In the genomic region with DNA sequence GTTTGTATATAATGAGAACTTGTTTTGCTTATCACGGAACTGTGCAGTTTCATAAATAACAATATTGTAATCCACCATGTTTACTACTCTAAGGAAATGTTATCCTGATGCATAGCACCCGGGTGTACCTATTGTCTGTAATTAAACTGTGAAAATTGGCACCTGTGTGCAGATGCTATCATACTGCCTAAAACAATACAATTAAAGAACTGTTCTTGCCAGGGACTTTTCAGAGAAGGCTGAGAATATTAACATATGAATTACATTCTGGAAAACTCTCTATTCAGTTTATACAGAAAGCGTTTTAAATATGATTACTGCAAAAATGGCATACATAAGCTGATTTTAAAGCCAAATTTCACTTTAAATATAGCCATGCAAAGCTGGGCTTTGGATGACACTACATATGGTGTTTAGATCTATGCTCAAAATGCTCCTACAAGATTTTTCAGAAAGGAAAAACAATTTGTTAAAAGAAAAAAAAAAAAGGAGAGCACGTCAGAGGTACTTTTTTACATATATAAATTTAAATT, we compare ENCODE assay signal across 25 mouse cellular contexts.
DNase-seq lines count a peak whose midpoint lies in the region; ATAC-seq and TF ChIP-seq lines count a peak whose summit lies in the region.
"Had no signal": no experiment of that assay in that cellular context is flagged by ENCODE, and none has a peak within 500 bp of the region (broad histone marks: within the 10 kb centered on the region; RNA-seq: fewer than 3 reads in every experiment).

No protein-coding gene starts in this region.

- WGBS in forebrain, embryonic 14.5 days, result 70% methylated on average over 4 of the region's 4 CpGs
- WGBS in forebrain, embryonic 13.5 days, result 75% methylated on average over 4 of the region's 4 CpGs
- WGBS in forebrain, postnatal 0 days, result 45% methylated on average over 4 of the region's 4 CpGs
- WGBS in forebrain, embryonic 10.5 days, result 86% methylated on average over 4 of the region's 4 CpGs

- TF ChIP-seq CTCF in forebrain, postnatal 0 days (IDR thresholded peaks at IDR 0.05; ENCODE audit: low read depth), result no peak

- H3K4me1 ChIP-seq in forebrain, embryonic 14.5 days (ENCODE audit: control insufficient read depth, insufficient read depth, low read length), result no peaks in the 10 kb centered on the region
- no peaks in the 10 kb centered on the region for H3K4me1 ChIP-seq in forebrain, embryonic 13.5 days
- H3K4me1 ChIP-seq in forebrain, postnatal 0 days (ENCODE audit: insufficient read depth), result no peaks in the 10 kb centered on the region
- no peaks in the 10 kb centered on the region for H3K4me1 ChIP-seq in forebrain, embryonic 10.5 days
- H3K4me1 ChIP-seq: heart, embryonic 12.5 days; heart, embryonic 15.5 days; hindbrain, embryonic 10.5 days; hindbrain, embryonic 13.5 days; intestine, embryonic 15.5 days had no signal

- no peak overlapping the region for H3K4me2 ChIP-seq in forebrain, embryonic 14.5 days (ENCODE audit: low read length)
- H3K4me2 ChIP-seq in forebrain, embryonic 13.5 days, result no peak overlapping the region
- no peak overlapping the region for H3K4me2 ChIP-seq in forebrain, postnatal 0 days (ENCODE audit: low read depth)
- H3K4me2 ChIP-seq: heart, embryonic 12.5 days; heart, embryonic 15.5 days; hindbrain, embryonic 13.5 days; intestine, embryonic 15.5 days had no signal

- H3K27ac ChIP-seq in forebrain, embryonic 14.5 days (ENCODE audit: low read depth, low read length), result no peak overlapping the region
- H3K27ac ChIP-seq in forebrain, embryonic 13.5 days, result no peak overlapping the region
- no peak overlapping the region for H3K27ac ChIP-seq in forebrain, postnatal 0 days (ENCODE audit: low read depth, low read length)
- no peak overlapping the region for H3K27ac ChIP-seq in forebrain, embryonic 10.5 days
- H3K27ac ChIP-seq: gastrocnemius, adult 2 months; heart, embryonic 15.5 days; hindbrain, embryonic 10.5 days; hindbrain, embryonic 13.5 days; intestine, embryonic 15.5 days had no signal

- H3K9me3 ChIP-seq in forebrain, embryonic 14.5 days (replicated peaks; ENCODE audit: control insufficient read depth, low read length), result no peaks in the 10 kb centered on the region
- no peaks in the 10 kb centered on the region for H3K9me3 ChIP-seq in forebrain, embryonic 13.5 days (replicated peaks)
- H3K9me3 ChIP-seq in forebrain, postnatal 0 days (ENCODE audit: low read length), result no peaks in the 10 kb centered on the region
- no peaks in the 10 kb centered on the region for H3K9me3 ChIP-seq in forebrain, embryonic 10.5 days
- H3K9me3 ChIP-seq: heart, embryonic 12.5 days; heart, embryonic 15.5 days; hindbrain, embryonic 10.5 days; hindbrain, embryonic 13.5 days; intestine, embryonic 15.5 days had no signal

- no peak for ATAC-seq in forebrain, embryonic 14.5 days
- no peak; the same call in 1 of the 2 replicates for ATAC-seq in forebrain, embryonic 13.5 days
- ATAC-seq in forebrain, postnatal 0 days, result peak; percentile 78
- ATAC-seq: activated CD4-positive, CD25-positive, alpha-beta regulatory T cell, adult 4 months; hindbrain, embryonic 16.5 days; intestine, embryonic 15.5 days had no signal

- no peak overlapping the region for H3K4me3 ChIP-seq in forebrain, embryonic 14.5 days (ENCODE audit: low read depth, low read length)
- H3K4me3 ChIP-seq in forebrain, embryonic 13.5 days, result no peak overlapping the region
- H3K4me3 ChIP-seq in forebrain, postnatal 0 days (ENCODE audit: low read depth, low read length), result no peak overlapping the region
- no peak overlapping the region for H3K4me3 ChIP-seq in forebrain, embryonic 10.5 days
- H3K4me3 ChIP-seq: gastrocnemius, adult 2 months; heart, embryonic 12.5 days; heart, embryonic 15.5 days; hindbrain, embryonic 10.5 days; hindbrain, embryonic 13.5 days; intestine, embryonic 15.5 days had no signal

- H3K9ac ChIP-seq in forebrain, embryonic 14.5 days (ENCODE audit: low read length), result no peak overlapping the region
- H3K9ac ChIP-seq in forebrain, embryonic 13.5 days, result no peak overlapping the region
- H3K9ac ChIP-seq in forebrain, postnatal 0 days, result no peak overlapping the region
- H3K9ac ChIP-seq: heart, embryonic 12.5 days; heart, embryonic 15.5 days; hindbrain, embryonic 13.5 days; intestine, embryonic 15.5 days had no signal

- H3K36me3 ChIP-seq in forebrain, embryonic 14.5 days (ENCODE audit: control insufficient read depth, insufficient read depth, low read length), result no peaks in the 10 kb centered on the region
- H3K36me3 ChIP-seq in forebrain, embryonic 13.5 days (ENCODE audit: poor library complexity, severe bottlenecking), result no peaks in the 10 kb centered on the region
- no peaks in the 10 kb centered on the region for H3K36me3 ChIP-seq in forebrain, postnatal 0 days (ENCODE audit: insufficient read depth)
- no peaks in the 10 kb centered on the region for H3K36me3 ChIP-seq in forebrain, embryonic 10.5 days (replicated peaks)
- H3K36me3 ChIP-seq: heart, embryonic 12.5 days; heart, embryonic 15.5 days; hindbrain, embryonic 10.5 days; hindbrain, embryonic 13.5 days; intestine, embryonic 15.5 days had no signal

- DNase-seq in forebrain, embryonic 14.5 days (ENCODE audit: low spot score), result peak; percentile 68
- peak; percentile 51 for DNase-seq in forebrain, postnatal 0 days
- DNase-seq in forebrain, embryonic 10.5 days (ENCODE audit: extremely low spot score, low spot score), result no peak
- peak; percentile 64 for DNase-seq in brain, embryonic 18.5 days (ENCODE audit: low read depth, low spot score)
- DNase-seq in heart, adult 18-20 months, result no peak
- DNase-seq: adrenal gland, adult 8-10 months; adrenal gland, postnatal 36 days; cerebellum, adult 18-20 months; cerebellum, adult 9-10 months; cerebellum, postnatal 14 days; gastrocnemius, adult 2 months; gastrocnemius, postnatal 14 days; heart, adult 11 months; heart, postnatal 10 days; heart, postnatal 36 days; kidney, adult 11 months; kidney, adult 8-10 months had no signal

- H3K27me3 ChIP-seq in forebrain, embryonic 14.5 days (replicated peaks; ENCODE audit: control insufficient read depth, insufficient read depth, low read length), result no peaks in the 10 kb centered on the region
- no peaks in the 10 kb centered on the region for H3K27me3 ChIP-seq in forebrain, embryonic 13.5 days
- no peaks in the 10 kb centered on the region for H3K27me3 ChIP-seq in forebrain, postnatal 0 days (ENCODE audit: insufficient read depth, low read length)
- H3K27me3 ChIP-seq in forebrain, embryonic 10.5 days (ENCODE audit: poor library complexity, severe bottlenecking), result no peaks in the 10 kb centered on the region
- H3K27me3 ChIP-seq: heart, embryonic 12.5 days; heart, embryonic 15.5 days; hindbrain, embryonic 13.5 days; intestine, embryonic 15.5 days had no signal

Comparison
In these comparisons a context has a peak if more than half of its experiments do, and no peak if none do; other contexts are left out.
1. DNase-seq: peak in forebrain, embryonic 14.5 days (single experiment), forebrain, postnatal 0 days (single experiment) and brain, embryonic 18.5 days (single experiment); none in forebrain, embryonic 10.5 days (single experiment) and heart, adult 18-20 months (0 of 2).